Mouse (Mus musculus): Measurements from ENCODE around the gene Jmy. TPM values are rescaled to one million over a fixed set of nuclear protein-coding genes. Genes with fewer than 3 reads are reported as not detected.

Jmy gene
- polyA plus RNA-seq, 1 experiment = not detected

GRCm38 (mm10) chr13:93389242-93389625, 110.4 kb downstream of the Jmy start:
- H3K4me3 ChIP-seq (ENCODE audit: insufficient read depth, low read depth, low read length) = no peak overlapping the region
- WGBS = 43% methylated on average over 2 of the region's 2 CpGs
- no peaks in the 10 kb centered on the region for H3K4me1 ChIP-seq (ENCODE audit: control insufficient read depth, insufficient read depth, low read length)
- H3K27ac ChIP-seq (ENCODE audit: insufficient read depth, low read depth, low read length) = no peak overlapping the region
- no peak for TF ChIP-seq CTCF (IDR thresholded peaks at IDR 0.05; ENCODE audit: insufficient read depth, low read depth, low read length)
- TF ChIP-seq POLR2A (IDR thresholded peaks at IDR 0.05; ENCODE audit: insufficient read depth, low read depth, low read length) = no peak

- H3K27ac ChIP-seq (ENCODE audit: insufficient read depth, low read depth, low read length) = no peak overlapping the region
- H3K4me3 ChIP-seq (ENCODE audit: insufficient read depth, low read depth, low read length) = no peak overlapping the region
- no peaks in the 10 kb centered on the region for H3K4me1 ChIP-seq (ENCODE audit: control insufficient read depth, insufficient read depth, low read length)
- 68% methylated on average over 7 of the region's 7 CpGs for WGBS
- TF ChIP-seq CTCF (IDR thresholded peaks at IDR 0.05; ENCODE audit: insufficient read depth, low read depth, low read length) (no peak), POLR2A (IDR thresholded peaks at IDR 0.05; ENCODE audit: insufficient read depth, low read depth, low read length) (no peak)
Measured at GRCm38 (mm10) chr13:93388594-93389241, 110.9 kb downstream of the Jmy start.

GRCm38 (mm10) chr13:93387440-93387839, 112.2 kb downstream of the Jmy start:
- Histone ChIP-seq H3K27ac (ENCODE audit: insufficient read depth, low read depth, low read length) (no peak overlapping the region), H3K4me3 (ENCODE audit: insufficient read depth, low read depth, low read length) (no peak overlapping the region), H3K4me1 (ENCODE audit: control insufficient read depth, insufficient read depth, low read length) (no peaks in the 10 kb centered on the region)
- WGBS = 74% methylated on average over 5 of the region's 5 CpGs
- TF ChIP-seq CTCF (IDR thresholded peaks at IDR 0.05; ENCODE audit: insufficient read depth, low read depth, low read length) (no peak), POLR2A (IDR thresholded peaks at IDR 0.05; ENCODE audit: insufficient read depth, low read depth, low read length) (no peak)

DNA sequence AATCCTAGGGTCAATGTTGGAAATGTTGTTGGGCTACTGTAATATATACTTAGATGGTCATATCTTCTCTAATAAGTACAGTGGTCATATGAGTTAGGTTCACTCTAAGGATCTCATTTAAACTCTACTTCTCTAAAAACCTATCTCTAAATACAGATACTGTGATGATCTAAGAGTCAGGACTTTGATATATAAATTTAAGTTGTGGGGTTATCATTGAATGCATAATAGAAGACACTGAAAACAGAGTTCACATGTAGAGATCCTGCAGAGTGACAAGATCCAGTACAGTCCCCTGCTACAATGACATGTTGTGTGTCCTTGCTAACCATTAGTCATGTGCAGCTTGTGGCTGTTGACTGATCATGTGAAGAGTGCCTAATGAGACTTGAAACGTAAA, 114.5 kb downstream of the Jmy start:
- Histone ChIP-seq H3K27ac (ENCODE audit: insufficient read depth, low read depth, low read length) (no peak overlapping the region), H3K4me3 (ENCODE audit: insufficient read depth, low read depth, low read length) (no peak overlapping the region), H3K4me1 (ENCODE audit: control insufficient read depth, insufficient read depth, low read length) (no peaks in the 10 kb centered on the region)
- WGBS = 61% methylated on average over 1 of the region's 1 CpGs
- TF ChIP-seq POLR2A (IDR thresholded peaks at IDR 0.05; ENCODE audit: insufficient read depth, low read depth, low read length) (no peak), CTCF (IDR thresholded peaks at IDR 0.05; ENCODE audit: insufficient read depth, low read depth, low read length) (no peak)

GRCm38 (mm10) chr13:93384481-93384880, 115.1 kb downstream of the Jmy start:
- TF ChIP-seq POLR2A (IDR thresholded peaks at IDR 0.05; ENCODE audit: insufficient read depth, low read depth, low read length) = no peak
- no peak for TF ChIP-seq CTCF (IDR thresholded peaks at IDR 0.05; ENCODE audit: insufficient read depth, low read depth, low read length)
- 86% methylated on average over 1 of the region's 1 CpGs for WGBS
- no peaks in the 10 kb centered on the region for H3K4me1 ChIP-seq (ENCODE audit: control insufficient read depth, insufficient read depth, low read length)
- H3K4me3 ChIP-seq (ENCODE audit: insufficient read depth, low read depth, low read length) = no peak overlapping the region
- no peak overlapping the region for H3K27ac ChIP-seq (ENCODE audit: insufficient read depth, low read depth, low read length)

GRCm38 (mm10) chr13:93383620-93384019, 116.0 kb downstream of the Jmy start:
- TF ChIP-seq POLR2A (IDR thresholded peaks at IDR 0.05; ENCODE audit: insufficient read depth, low read depth, low read length) = no peak
- no peak for TF ChIP-seq CTCF (IDR thresholded peaks at IDR 0.05; ENCODE audit: insufficient read depth, low read depth, low read length)
- H3K4me3 ChIP-seq (ENCODE audit: insufficient read depth, low read depth, low read length) = no peak overlapping the region
- 91% methylated on average over 2 of the region's 2 CpGs for WGBS
- H3K4me1 ChIP-seq (ENCODE audit: control insufficient read depth, insufficient read depth, low read length) = no peaks in the 10 kb centered on the region
- no peak overlapping the region for H3K27ac ChIP-seq (ENCODE audit: insufficient read depth, low read depth, low read length)

DNA sequence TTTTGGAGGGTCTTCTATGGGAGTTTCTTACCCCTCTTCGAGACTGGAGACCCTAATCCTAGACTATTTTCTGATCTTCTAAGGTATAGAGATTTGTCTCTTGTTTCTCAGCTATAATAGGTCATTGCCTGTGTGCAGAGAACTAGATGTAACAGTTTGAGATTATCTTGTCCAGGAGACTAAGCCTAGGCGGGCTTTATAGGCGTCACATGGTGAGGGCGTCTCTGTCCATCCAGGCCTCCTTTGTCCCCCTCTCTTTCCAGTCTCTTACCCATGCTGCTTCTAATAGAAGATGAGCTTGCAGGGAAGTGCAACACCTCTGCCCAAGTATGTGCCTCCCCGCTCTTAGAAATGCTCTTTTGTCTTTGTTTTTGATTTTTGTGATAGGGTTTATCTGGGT, 116.5 kb downstream of the Jmy start:
- TF ChIP-seq POLR2A (IDR thresholded peaks at IDR 0.05; ENCODE audit: insufficient read depth, low read depth, low read length) (no peak), CTCF (IDR thresholded peaks at IDR 0.05; ENCODE audit: insufficient read depth, low read depth, low read length) (no peak)
- Histone ChIP-seq H3K4me1 (ENCODE audit: control insufficient read depth, insufficient read depth, low read length) (no peaks in the 10 kb centered on the region), H3K27ac (ENCODE audit: insufficient read depth, low read depth, low read length) (no peak overlapping the region), H3K4me3 (ENCODE audit: insufficient read depth, low read depth, low read length) (no peak overlapping the region)
- WGBS = 98% methylated on average over 5 of the region's 5 CpGs

DNA sequence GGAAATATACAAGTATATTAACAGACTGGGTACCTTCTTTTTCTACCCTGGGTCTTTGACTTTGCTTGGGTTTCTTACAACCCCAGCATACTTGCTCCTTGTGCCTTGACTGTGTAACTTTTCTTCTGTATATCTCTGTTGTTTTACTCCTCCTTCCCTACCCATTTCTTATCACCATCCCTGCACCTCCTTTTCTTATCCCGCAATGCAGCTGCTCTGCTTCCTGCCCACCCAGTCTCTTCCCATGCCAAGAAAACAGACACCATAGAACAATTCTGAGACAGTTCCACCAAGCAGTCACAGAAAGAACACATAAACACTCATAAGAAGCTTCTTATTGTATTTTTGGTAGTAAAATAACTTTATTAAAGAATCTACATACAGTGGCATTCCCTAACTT, 118.3 kb downstream of the Jmy start:
- H3K4me3 ChIP-seq (ENCODE audit: insufficient read depth, low read depth, low read length) = no peak overlapping the region

DNA sequence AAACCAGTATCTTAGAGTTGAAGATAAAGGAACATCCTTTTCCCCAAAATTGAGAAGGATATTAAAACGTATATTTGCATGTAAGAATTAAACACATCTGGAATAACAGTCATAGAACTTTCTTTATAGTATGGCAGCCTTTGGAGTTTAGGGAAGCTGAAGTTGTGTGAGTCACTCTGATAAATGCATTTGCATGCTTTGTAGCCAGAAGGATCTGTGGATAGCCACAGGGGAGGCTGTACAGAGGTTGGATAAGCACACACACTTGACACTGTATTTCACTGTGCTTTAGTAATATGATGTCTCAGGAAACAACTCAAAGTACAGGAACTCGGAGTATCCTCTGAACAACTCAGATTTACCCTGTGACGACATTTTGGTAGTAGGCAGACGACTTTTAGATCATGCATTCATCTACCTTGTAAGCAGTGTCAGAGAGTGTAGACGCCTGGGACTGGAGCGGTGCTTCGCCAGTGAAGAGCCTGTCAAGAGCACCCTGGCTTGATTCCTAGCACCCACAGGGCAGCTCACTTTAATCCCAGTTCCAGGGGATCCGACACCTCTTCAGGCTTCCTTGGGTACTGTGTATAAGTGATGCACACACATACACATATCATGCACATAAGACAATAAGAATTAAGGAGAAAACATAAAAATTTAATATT, 119.1 kb downstream of the Jmy start:
- TF ChIP-seq POLR2A (IDR thresholded peaks at IDR 0.05; ENCODE audit: insufficient read depth, low read depth, low read length) (no peak), CTCF (IDR thresholded peaks at IDR 0.05; ENCODE audit: insufficient read depth, low read depth, low read length) (no peak)
- H3K4me3 ChIP-seq (ENCODE audit: insufficient read depth, low read depth, low read length) = no peak overlapping the region
- H3K27ac ChIP-seq (ENCODE audit: insufficient read depth, low read depth, low read length) = no peak overlapping the region
- H3K4me1 ChIP-seq (ENCODE audit: control insufficient read depth, insufficient read depth, low read length) = no peaks in the 10 kb centered on the region
- 96% methylated on average over 8 of the region's 8 CpGs for WGBS

More for the DNA sequence above, 118.3 kb downstream of the Jmy start:
- Histone ChIP-seq H3K4me1 (ENCODE audit: control insufficient read depth, insufficient read depth, low read length) (no peaks in the 10 kb centered on the region), H3K27ac (ENCODE audit: insufficient read depth, low read depth, low read length) (no peak overlapping the region)
- no peak for TF ChIP-seq POLR2A (IDR thresholded peaks at IDR 0.05; ENCODE audit: insufficient read depth, low read depth, low read length)
- TF ChIP-seq CTCF (IDR thresholded peaks at IDR 0.05; ENCODE audit: insufficient read depth, low read depth, low read length) = no peak
- 18% methylated on average over 1 of the region's 1 CpGs for WGBS

Other genes with a start within 250 kb of the Jmy start
- gene Homer1, start 200.2 kb downstream of the Jmy start, polyA plus RNA-seq (2012; ENCODE audit: insufficient read depth, insufficient read length, low replicate concordance, missing spikeins) = 235 TPM in 1 of 2 replicates, not detected in the other
- not detected in 2 replicates for gene Bhmt, start 138.2 kb upstream of the Jmy start, polyA plus RNA-seq (2012; ENCODE audit: insufficient read depth, insufficient read length, low replicate concordance, missing spikeins)
- gene Bhmt2, start 174.5 kb upstream of the Jmy start, polyA plus RNA-seq (2012; ENCODE audit: insufficient read depth, insufficient read length, low replicate concordance, missing spikeins) = not detected in 2 replicates
- gene Dmgdh, start 174.6 kb upstream of the Jmy start, polyA plus RNA-seq (2012; ENCODE audit: insufficient read depth, insufficient read length, low replicate concordance, missing spikeins) = not detected in 2 replicates